Mouse (Mus musculus) E14TG2a.4 (cell line): ENCODE measurements around the gene Ripk4.

ENCODE experiments used
- H3K27me3 ChIP-seq: 2 replicates; pipeline ENCODE4 v1.6.1; 2014; ENCODE audit warnings: low read length, control low read depth; ENCODE audit not compliant: insufficient read depth
- H3K36me3 ChIP-seq: 2 replicates; pipeline ENCODE4 v1.6.1; 2014; ENCODE audit warnings: low read length, control low read depth; ENCODE audit not compliant: insufficient read depth
- H3K4me1 ChIP-seq: replicated peaks from 2 replicates; pipeline ENCODE4 v1.6.1; 2014; ENCODE audit warnings: low read depth, low read length, control low read depth
- H3K4me3 ChIP-seq: replicated peaks from 2 replicates; pipeline ENCODE4 v1.5.1; 2014; ENCODE audit warnings: mild to moderate bottlenecking, low read length
- H3K9me3 ChIP-seq: 2 replicates; pipeline ENCODE4 v1.6.1; 2014; ENCODE audit warnings: low read length, control low read depth
- CTCF ChIP-seq: conservative IDR thresholded peaks from 2 replicates; pipeline ENCODE4 v1.5.1; 2014; ENCODE audit warnings: low read length
- NANOG ChIP-seq: IDR thresholded peaks from 2 replicates; pipeline ENCODE4 v1.6.1; 2014; ENCODE audit warnings: borderline replicate concordance, low read length, mixed read lengths
- POU5F1 ChIP-seq: IDR thresholded peaks from 2 replicates; pipeline ENCODE4 v1.6.1; 2014; ENCODE audit warnings: low read length, borderline replicate concordance

Ripk4 gene

GRCm38 (mm10) chr16:97778353-97779025, 14.9 kb upstream of the Ripk4 start:
- no peaks in the 10 kb centered on the region for H3K27me3 ChIP-seq
- TF ChIP-seq CTCF (peak; percentile 99), POU5F1 (no peak), NANOG (no peak; the same call in 1 of the 2 replicates)
- H3K36me3 ChIP-seq: no peaks in the 10 kb centered on the region
- peak overlapping the region; percentile 57 for H3K4me3 ChIP-seq
- H3K4me1 ChIP-seq: peaks cover 18% of the 10 kb centered on the region
- H3K9me3 ChIP-seq: no peaks in the 10 kb centered on the region

- Histone ChIP-seq H3K9me3 (no peaks in the 10 kb centered on the region), H3K27me3 (peaks cover 70% of the 10 kb centered on the region), H3K36me3 (no peaks in the 10 kb centered on the region), H3K4me1 (peaks cover 35% of the 10 kb centered on the region), H3K4me3 (no peak overlapping the region)
- TF ChIP-seq NANOG (no peak), CTCF (no peak), POU5F1 (no peak)
These were observed 2.9 kb upstream of the Ripk4 start for GRCm38 (mm10) chr16:97766501-97766900.

- TF ChIP-seq POU5F1: no peak
- TF ChIP-seq NANOG: no peak
- no peak for TF ChIP-seq CTCF
- H3K4me1 ChIP-seq: peaks cover 52% of the 10 kb centered on the region
- no peaks in the 10 kb centered on the region for H3K36me3 ChIP-seq
- H3K27me3 ChIP-seq: peaks cover 76% of the 10 kb centered on the region
- H3K4me3 ChIP-seq: no peak overlapping the region
- no peaks in the 10 kb centered on the region for H3K9me3 ChIP-seq
These were observed 1.0 kb upstream of the Ripk4 start for GRCm38 (mm10) chr16:97764626-97765025.

- no peak for TF ChIP-seq NANOG
- no peak for TF ChIP-seq POU5F1
- TF ChIP-seq CTCF: no peak
- Histone ChIP-seq H3K27me3 (peaks cover 70% of the 10 kb centered on the region), H3K4me1 (peaks cover 59% of the 10 kb centered on the region), H3K9me3 (no peaks in the 10 kb centered on the region), H3K4me3 (peak overlapping the region; percentile 80), H3K36me3 (no peaks in the 10 kb centered on the region)
These were observed 378 bp upstream of the Ripk4 start for GRCm38 (mm10) chr16:97763990-97764340.

- H3K4me1 ChIP-seq: peaks cover 70% of the 10 kb centered on the region
- TF ChIP-seq NANOG (no peak), CTCF (no peak), POU5F1 (no peak)
- peaks cover 68% of the 10 kb centered on the region for H3K27me3 ChIP-seq
- no peaks in the 10 kb centered on the region for H3K36me3 ChIP-seq
- peak overlapping the region; percentile 80; the same call in 1 of the 2 replicates for H3K4me3 ChIP-seq
- no peaks in the 10 kb centered on the region for H3K9me3 ChIP-seq
These were observed 1.8 kb downstream of the Ripk4 start for GRCm38 (mm10) chr16:97761782-97762181.

GRCm38 (mm10) chr16:97759681-97760080, 3.9 kb downstream of the Ripk4 start:
- H3K36me3 ChIP-seq: peaks cover 5% of the 10 kb centered on the region
- no peak overlapping the region for H3K4me3 ChIP-seq
- H3K9me3 ChIP-seq: no peaks in the 10 kb centered on the region
- H3K27me3 ChIP-seq: peaks cover 47% of the 10 kb centered on the region
- peaks cover 60% of the 10 kb centered on the region for H3K4me1 ChIP-seq
- TF ChIP-seq CTCF: no peak
- no peak for TF ChIP-seq POU5F1
- TF ChIP-seq NANOG: no peak

GRCm38 (mm10) chr16:97758288-97758687, 5.3 kb downstream of the Ripk4 start:
- no peak for TF ChIP-seq POU5F1
- Histone ChIP-seq H3K4me1 (peaks cover 54% of the 10 kb centered on the region), H3K36me3 (peaks cover 18% of the 10 kb centered on the region), H3K27me3 (peaks cover 34% of the 10 kb centered on the region), H3K9me3 (no peaks in the 10 kb centered on the region), H3K4me3 (no peak overlapping the region)

- H3K4me3 ChIP-seq: no peak overlapping the region
- TF ChIP-seq NANOG (no peak), CTCF (no peak), POU5F1 (no peak)
- H3K27me3 ChIP-seq: peaks cover 16% of the 10 kb centered on the region
- no peaks in the 10 kb centered on the region for H3K9me3 ChIP-seq
- peaks cover 38% of the 10 kb centered on the region for H3K4me1 ChIP-seq
- H3K36me3 ChIP-seq: peaks cover 23% of the 10 kb centered on the region
These were observed 7.1 kb downstream of the Ripk4 start for GRCm38 (mm10) chr16:97756460-97756859.

GRCm38 (mm10) chr16:97752316-97752941, 11.2 kb downstream of the Ripk4 start:
- Histone ChIP-seq H3K36me3 (peaks cover 46% of the 10 kb centered on the region), H3K4me1 (peaks cover 15% of the 10 kb centered on the region), H3K9me3 (no peaks in the 10 kb centered on the region), H3K27me3 (0 out of 2 replicates have a peak, but pooled peaks cover 4% of the 10 kb centered on the region), H3K4me3 (no peak overlapping the region)
- no peak for TF ChIP-seq POU5F1
- TF ChIP-seq CTCF: no peak
- no peak for TF ChIP-seq NANOG
